Mouse (Mus musculus): ENCODE measurements around the gene Erc2. TPM values are rescaled to one million over a fixed set of nuclear protein-coding genes. Genes with fewer than 3 reads are reported as not detected.

Gene Erc2
- polyA plus RNA-seq, 1 experiment, result 0.53 TPM

- no peak overlapping the region for H3K4me2 ChIP-seq (ENCODE audit: low read depth)
- no peak overlapping the region for H3ac ChIP-seq (ENCODE audit: control insufficient read depth, insufficient read length)
- H3K79me2 ChIP-seq (ENCODE audit: control insufficient read depth, insufficient read depth), result no peaks in the 10 kb centered on the region
- no peaks in the 10 kb centered on the region for H3K36me3 ChIP-seq (ENCODE audit: control insufficient read depth, insufficient read depth)
- no peaks in the 10 kb centered on the region for H3K27me3 ChIP-seq (ENCODE audit: control insufficient read depth, insufficient read depth, insufficient read length)
- TF ChIP-seq REST (IDR thresholded peaks at IDR 0.05; ENCODE audit: insufficient read depth, insufficient read length), result no peak
- TF ChIP-seq POLR2AphosphoS2 (IDR thresholded peaks at IDR 0.05; ENCODE audit: insufficient read length, low read depth), result no peak
- no peak for TF ChIP-seq MYOG (IDR thresholded peaks at IDR 0.05; ENCODE audit: control insufficient read depth in 1 of 3, insufficient read depth in 1 of 3, insufficient read length in 2 of 3, low read depth in 2 of 3)
- no peak for TF ChIP-seq SRF (IDR thresholded peaks at IDR 0.05; ENCODE audit: control insufficient read depth, insufficient read length, low read depth)
- no peak for TF ChIP-seq TCF3 (IDR thresholded peaks at IDR 0.05; ENCODE audit: insufficient read length, low read depth)
- TF ChIP-seq USF1 (IDR thresholded peaks at IDR 0.05; ENCODE audit: low read depth), result no peak
- no peak for TF ChIP-seq CEBPB (IDR thresholded peaks at IDR 0.05; ENCODE audit: insufficient read depth, poor library complexity, severe bottlenecking)
- TF ChIP-seq MYOD1 (IDR thresholded peaks at IDR 0.05; ENCODE audit: control insufficient read depth in 1 of 3, insufficient read length in 2 of 3, low read depth in 2 of 3), result no peak
- no peak for TF ChIP-seq MAX (IDR thresholded peaks at IDR 0.05; ENCODE audit: low read depth)
- no peak for TF ChIP-seq E2F4 (IDR thresholded peaks at IDR 0.05; ENCODE audit: insufficient read depth)
- TF ChIP-seq POLR2A (IDR thresholded peaks at IDR 0.05; ENCODE audit: insufficient read length, low read depth), result no peak
- TF ChIP-seq TCF12 (IDR thresholded peaks at IDR 0.05; ENCODE audit: insufficient read depth, poor library complexity, severe bottlenecking), result no peak
- no peak overlapping the region for H3K4me3 ChIP-seq
Measured at GRCm38 (mm10) chr14:28443254-28443944, 821.2 kb downstream of the Erc2 start.

GRCm38 (mm10) chr14:28445737-28446136 is 823.5 kb downstream of the Erc2 start:
- no peak for TF ChIP-seq TCF12 (IDR thresholded peaks at IDR 0.05; ENCODE audit: insufficient read depth, poor library complexity, severe bottlenecking)
- no peak for TF ChIP-seq POLR2AphosphoS2 (IDR thresholded peaks at IDR 0.05; ENCODE audit: insufficient read length, low read depth)
- no peak for TF ChIP-seq MAX (IDR thresholded peaks at IDR 0.05; ENCODE audit: low read depth)
- no peak for TF ChIP-seq MYOG (IDR thresholded peaks at IDR 0.05; ENCODE audit: control insufficient read depth in 1 of 3, insufficient read depth in 1 of 3, insufficient read length in 2 of 3, low read depth in 2 of 3)
- TF ChIP-seq E2F4 (IDR thresholded peaks at IDR 0.05; ENCODE audit: insufficient read depth), result no peak
- TF ChIP-seq USF1 (IDR thresholded peaks at IDR 0.05; ENCODE audit: low read depth), result no peak
- no peak for TF ChIP-seq TCF3 (IDR thresholded peaks at IDR 0.05; ENCODE audit: insufficient read length, low read depth)
- TF ChIP-seq CEBPB (IDR thresholded peaks at IDR 0.05; ENCODE audit: insufficient read depth, poor library complexity, severe bottlenecking), result no peak
- no peak for TF ChIP-seq POLR2A (IDR thresholded peaks at IDR 0.05; ENCODE audit: insufficient read length, low read depth)

GRCm38 (mm10) chr14:28451771-28452170 is 829.5 kb downstream of the Erc2 start:
- H3K4me3 ChIP-seq, result no peak overlapping the region
- no peaks in the 10 kb centered on the region for H3K79me2 ChIP-seq (ENCODE audit: control insufficient read depth, insufficient read depth)
- H3K4me2 ChIP-seq (ENCODE audit: low read depth), result no peak overlapping the region
- H3K36me3 ChIP-seq (ENCODE audit: control insufficient read depth, insufficient read depth), result no peaks in the 10 kb centered on the region
- no peaks in the 10 kb centered on the region for H3K27me3 ChIP-seq (ENCODE audit: control insufficient read depth, insufficient read depth, insufficient read length)
- no peak overlapping the region for H3ac ChIP-seq (ENCODE audit: control insufficient read depth, insufficient read length)
- no peak for TF ChIP-seq MAX (IDR thresholded peaks at IDR 0.05; ENCODE audit: low read depth)
- TF ChIP-seq SRF (IDR thresholded peaks at IDR 0.05; ENCODE audit: control insufficient read depth, insufficient read length, low read depth), result no peak
- no peak for TF ChIP-seq MYOD1 (IDR thresholded peaks at IDR 0.05; ENCODE audit: control insufficient read depth in 1 of 3, insufficient read length in 2 of 3, low read depth in 2 of 3)
- TF ChIP-seq CEBPB (IDR thresholded peaks at IDR 0.05; ENCODE audit: insufficient read depth, poor library complexity, severe bottlenecking), result no peak
- TF ChIP-seq POLR2AphosphoS2 (IDR thresholded peaks at IDR 0.05; ENCODE audit: insufficient read length, low read depth), result no peak
- TF ChIP-seq MYOG (IDR thresholded peaks at IDR 0.05; ENCODE audit: control insufficient read depth in 1 of 3, insufficient read depth in 1 of 3, insufficient read length in 2 of 3, low read depth in 2 of 3), result no peak
- no peak for TF ChIP-seq USF1 (IDR thresholded peaks at IDR 0.05; ENCODE audit: low read depth)
- no peak for TF ChIP-seq REST (IDR thresholded peaks at IDR 0.05; ENCODE audit: insufficient read depth, insufficient read length)
- no peak for TF ChIP-seq TCF12 (IDR thresholded peaks at IDR 0.05; ENCODE audit: insufficient read depth, poor library complexity, severe bottlenecking)
- TF ChIP-seq TCF3 (IDR thresholded peaks at IDR 0.05; ENCODE audit: insufficient read length, low read depth), result no peak
- TF ChIP-seq POLR2A (IDR thresholded peaks at IDR 0.05; ENCODE audit: insufficient read length, low read depth), result no peak
- TF ChIP-seq E2F4 (IDR thresholded peaks at IDR 0.05; ENCODE audit: insufficient read depth), result no peak

More at GRCm38 (mm10) chr14:28445737-28446136, 823.5 kb downstream of the Erc2 start:
- Histone ChIP-seq H3K79me2 (ENCODE audit: control insufficient read depth, insufficient read depth) (no peaks in the 10 kb centered on the region), H3K36me3 (ENCODE audit: control insufficient read depth, insufficient read depth) (no peaks in the 10 kb centered on the region), H3K27me3 (ENCODE audit: control insufficient read depth, insufficient read depth, insufficient read length) (no peaks in the 10 kb centered on the region), H3K4me3 (no peak overlapping the region), H3K4me2 (ENCODE audit: low read depth) (no peak overlapping the region), H3ac (ENCODE audit: control insufficient read depth, insufficient read length) (no peak overlapping the region)

- H3K27me3 ChIP-seq (ENCODE audit: control insufficient read depth, insufficient read depth, insufficient read length), result no peaks in the 10 kb centered on the region
- H3K4me2 ChIP-seq (ENCODE audit: low read depth), result no peak overlapping the region
- no peaks in the 10 kb centered on the region for H3K79me2 ChIP-seq (ENCODE audit: control insufficient read depth, insufficient read depth)
- no peaks in the 10 kb centered on the region for H3K36me3 ChIP-seq (ENCODE audit: control insufficient read depth, insufficient read depth)
- H3K4me3 ChIP-seq, result no peak overlapping the region
- TF ChIP-seq MYOG (IDR thresholded peaks at IDR 0.05; ENCODE audit: control insufficient read depth in 1 of 3, insufficient read depth in 1 of 3, insufficient read length in 2 of 3, low read depth in 2 of 3), result no peak
- TF ChIP-seq REST (IDR thresholded peaks at IDR 0.05; ENCODE audit: insufficient read depth, insufficient read length), result no peak
- no peak for TF ChIP-seq POLR2AphosphoS2 (IDR thresholded peaks at IDR 0.05; ENCODE audit: insufficient read length, low read depth)
- no peak for TF ChIP-seq MAX (IDR thresholded peaks at IDR 0.05; ENCODE audit: low read depth)
- no peak for TF ChIP-seq MYOD1 (IDR thresholded peaks at IDR 0.05; ENCODE audit: control insufficient read depth in 1 of 3, insufficient read length in 2 of 3, low read depth in 2 of 3)
- TF ChIP-seq E2F4 (IDR thresholded peaks at IDR 0.05; ENCODE audit: insufficient read depth), result no peak
- TF ChIP-seq USF1 (IDR thresholded peaks at IDR 0.05; ENCODE audit: low read depth), result no peak
- no peak for TF ChIP-seq CEBPB (IDR thresholded peaks at IDR 0.05; ENCODE audit: insufficient read depth, poor library complexity, severe bottlenecking)
- no peak for TF ChIP-seq POLR2A (IDR thresholded peaks at IDR 0.05; ENCODE audit: insufficient read length, low read depth)
- TF ChIP-seq TCF3 (IDR thresholded peaks at IDR 0.05; ENCODE audit: insufficient read length, low read depth), result no peak
- TF ChIP-seq TCF12 (IDR thresholded peaks at IDR 0.05; ENCODE audit: insufficient read depth, poor library complexity, severe bottlenecking), result no peak
- no peak for TF ChIP-seq SRF (IDR thresholded peaks at IDR 0.05; ENCODE audit: control insufficient read depth, insufficient read length, low read depth)
- H3ac ChIP-seq (ENCODE audit: control insufficient read depth, insufficient read length), result no peak overlapping the region
Measured at GRCm38 (mm10) chr14:28456372-28457076, 834.3 kb downstream of the Erc2 start.
